Mouse (Mus musculus): Measurements from ENCODE around the gene Kdm8. TPM values are rescaled to one million over a fixed set of nuclear protein-coding genes. Genes with fewer than 3 reads are reported as not detected.
A peak's percentile ranks its signal among the peaks of the same experiment; 100 is the strongest.

Kdm8 gene
- total and polyA plus RNA-seq, 3 experiments, result 11.6 to 14.7 TPM; not detected in 1

DNA sequence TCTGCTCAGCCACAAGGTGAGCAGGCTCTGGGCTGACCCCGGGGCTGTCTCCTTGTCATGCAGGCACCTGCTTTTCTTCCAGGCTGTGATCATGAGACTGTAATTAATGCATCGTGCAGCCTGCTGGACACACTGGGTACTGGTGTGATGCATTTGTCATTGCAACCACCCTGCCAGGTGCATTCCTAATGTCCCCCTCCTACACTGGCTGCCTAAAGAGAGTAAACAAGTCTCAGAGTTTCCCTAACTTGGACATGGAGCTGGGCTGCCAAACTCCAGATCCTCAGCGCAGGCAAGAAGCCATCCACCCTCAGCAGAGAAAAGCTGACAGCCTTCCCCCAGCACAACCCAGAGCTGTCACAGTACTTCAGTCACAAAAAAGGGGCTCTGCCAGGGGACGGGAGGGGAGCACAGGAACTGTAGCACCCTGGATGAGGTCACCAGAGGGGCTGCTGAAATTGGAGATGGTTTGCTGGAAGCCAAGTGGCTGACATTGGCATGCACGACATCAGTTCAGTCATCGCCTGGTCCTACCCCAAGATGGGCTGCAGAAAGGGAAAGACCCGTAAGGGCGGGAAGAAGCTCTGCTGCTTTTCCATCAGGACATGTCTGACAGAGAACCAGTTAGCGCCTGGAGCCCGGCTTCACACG, 31.2 kb downstream of the Kdm8 start:
- Histone ChIP-seq H3K4me1 (ENCODE audit: control insufficient read depth in 1 of 2, insufficient read depth in 2 of 2, low read length in 2 of 2) (peaks cover 0 to 18% of the 10 kb centered on the region in 2 experiments), H3K27ac (ENCODE audit: control insufficient read depth, low read depth, low read length) (no peak overlapping the region), H3K79me2 (ENCODE audit: control insufficient read depth, insufficient read depth, low read length, poor library complexity) (no peaks in the 10 kb centered on the region), H3K9me3 (replicated peaks; ENCODE audit: insufficient read depth, low read length) (no peaks in the 10 kb centered on the region), H3K4me3 (ENCODE audit: control insufficient read depth in 1 of 2, insufficient read depth in 1 of 2, low read depth in 2 of 2, low read length in 2 of 2) (no peak overlapping the region), H3K27me3 (ENCODE audit: control insufficient read depth in 1 of 2, insufficient read depth in 2 of 2, low read length in 2 of 2) (no peaks in the 10 kb centered on the region), H3K9ac (ENCODE audit: control insufficient read depth, low read depth, low read length, poor library complexity, severe bottlenecking) (no peak overlapping the region), H3K36me3 (ENCODE audit: control insufficient read depth in 1 of 2, insufficient read depth in 2 of 2, low read length in 2 of 2) (peaks cover 0 to 20% of the 10 kb centered on the region in 2 experiments; a peak in 2 of 4 replicates)
- no peak for TF ChIP-seq RCOR1 (IDR thresholded peaks at IDR 0.05; ENCODE audit: low read depth, low read length)
- no peak for TF ChIP-seq ELF1 (IDR thresholded peaks at IDR 0.05; ENCODE audit: low read depth, low read length)
- TF ChIP-seq RAD21 (IDR thresholded peaks at IDR 0.05; ENCODE audit: low read depth, low read length), result no peak
- no peak for TF ChIP-seq MEF2A (IDR thresholded peaks at IDR 0.05; ENCODE audit: extremely low read depth, insufficient replicate concordance, low read depth, low read length, poor library complexity, severe bottlenecking)
- TF ChIP-seq MAFK (IDR thresholded peaks at IDR 0.05; ENCODE audit: borderline replicate concordance, low read depth, low read length), result no peak
- TF ChIP-seq GABPA (IDR thresholded peaks at IDR 0.05; ENCODE audit: low read depth, low read length), result no peak
- no peak for TF ChIP-seq SIN3A (IDR thresholded peaks at IDR 0.05; ENCODE audit: low read length)
- no peak for DNase-seq (ENCODE audit: low read depth, low spot score)

DNA sequence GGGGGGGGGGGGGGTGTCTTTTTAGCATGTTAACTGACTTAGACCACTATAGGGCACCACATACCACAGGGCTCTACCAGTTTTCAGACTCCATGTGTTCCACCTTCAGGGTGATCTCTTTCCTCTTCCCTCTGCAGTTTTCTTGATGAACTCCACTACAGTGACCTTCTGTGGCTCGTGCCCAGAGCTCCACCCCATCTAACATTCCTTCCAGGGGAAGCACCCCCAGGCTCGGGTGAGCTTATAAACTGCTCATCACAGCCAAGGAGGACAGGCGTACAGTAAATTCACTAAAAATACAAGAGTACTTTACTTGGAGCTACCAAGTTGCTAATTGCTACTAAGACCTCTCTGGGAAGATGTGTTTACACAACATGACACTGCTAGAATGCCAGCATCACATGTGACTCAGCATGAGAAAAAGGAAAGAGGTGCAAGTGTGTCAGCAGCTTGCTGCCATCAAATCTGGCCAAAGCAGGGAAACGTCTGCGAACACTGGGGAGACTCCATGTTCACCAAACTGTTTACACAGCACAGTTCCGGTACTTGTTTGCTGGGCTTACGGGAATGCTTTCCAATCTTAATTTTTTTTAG, 34.0 kb downstream of the Kdm8 start:
- DNase-seq (ENCODE audit: low read depth, low spot score), result no peak
- Histone ChIP-seq H3K27me3 (ENCODE audit: control insufficient read depth in 1 of 2, insufficient read depth in 2 of 2, low read length in 2 of 2) (no peaks in the 10 kb centered on the region), H3K79me2 (ENCODE audit: control insufficient read depth, insufficient read depth, low read length, poor library complexity) (no peaks in the 10 kb centered on the region), H3K27ac (ENCODE audit: control insufficient read depth, low read depth, low read length) (no peak overlapping the region), H3K4me3 (ENCODE audit: control insufficient read depth in 1 of 2, insufficient read depth in 1 of 2, low read depth in 2 of 2, low read length in 2 of 2) (no peak overlapping the region), H3K9ac (ENCODE audit: control insufficient read depth, low read depth, low read length, poor library complexity, severe bottlenecking) (no peak overlapping the region), H3K4me1 (ENCODE audit: control insufficient read depth in 1 of 2, insufficient read depth in 2 of 2, low read length in 2 of 2) (no peaks in the 10 kb centered on the region), H3K9me3 (replicated peaks; ENCODE audit: insufficient read depth, low read length) (no peaks in the 10 kb centered on the region), H3K36me3 (ENCODE audit: control insufficient read depth in 1 of 2, insufficient read depth in 2 of 2, low read length in 2 of 2) (no peaks in the 10 kb centered on the region; a peak in 1 of 4 replicates)
- TF ChIP-seq ZKSCAN1 (IDR thresholded peaks at IDR 0.05; ENCODE audit: low read depth, low read length), result no peak
- no peak for TF ChIP-seq MAFK (IDR thresholded peaks at IDR 0.05; ENCODE audit: borderline replicate concordance, low read depth, low read length)
- TF ChIP-seq TBP (IDR thresholded peaks at IDR 0.05; ENCODE audit: low read depth, low read length), result no peak
- no peak for TF ChIP-seq POLR2AphosphoS5 (IDR thresholded peaks at IDR 0.05; ENCODE audit: borderline replicate concordance, low read depth, low read length)

DNA sequence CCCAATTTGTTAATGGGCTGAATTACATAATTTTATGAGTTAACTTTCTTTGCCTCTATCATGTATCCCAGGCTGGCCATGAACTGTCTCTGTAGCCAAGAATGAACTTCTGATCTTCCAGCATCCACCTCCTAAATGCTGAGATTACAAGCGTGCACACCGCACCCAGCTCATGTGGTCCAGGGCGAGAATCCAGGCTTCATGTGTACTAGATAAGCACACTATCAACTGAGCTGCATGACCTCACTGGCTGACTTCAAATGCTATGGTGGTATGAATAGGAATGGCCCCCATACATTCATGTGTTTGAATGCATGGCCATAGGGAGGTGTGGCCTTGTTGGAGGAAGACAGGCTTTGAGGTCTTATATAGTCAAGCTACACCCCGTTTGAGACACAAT, 36.0 kb downstream of the Kdm8 start:
- no peaks in the 10 kb centered on the region for H3K4me1 ChIP-seq (ENCODE audit: control insufficient read depth in 1 of 2, insufficient read depth in 2 of 2, low read length in 2 of 2)
- no peak overlapping the region for H3K9ac ChIP-seq (ENCODE audit: control insufficient read depth, low read depth, low read length, poor library complexity, severe bottlenecking)
- no peaks in the 10 kb centered on the region for H3K9me3 ChIP-seq (replicated peaks; ENCODE audit: insufficient read depth, low read length)
- DNase-seq (ENCODE audit: low read depth, low spot score), result peak; percentile 29
- no peaks in the 10 kb centered on the region for H3K27me3 ChIP-seq (ENCODE audit: control insufficient read depth in 1 of 2, insufficient read depth in 2 of 2, low read length in 2 of 2)
- H3K4me3 ChIP-seq (ENCODE audit: control insufficient read depth in 1 of 2, insufficient read depth in 1 of 2, low read depth in 2 of 2, low read length in 2 of 2), result no peak overlapping the region
- H3K27ac ChIP-seq (ENCODE audit: control insufficient read depth, low read depth, low read length), result no peak overlapping the region
- 0 out of 2 replicates have a peak, but pooled peaks have one; percentile 18 for TF ChIP-seq ETS1 (IDR thresholded peaks at IDR 0.05; ENCODE audit: low read depth, low read length)
- TF ChIP-seq JUND (IDR thresholded peaks at IDR 0.05; ENCODE audit: low read depth, low read length), result no peak
- TF ChIP-seq RCOR1 (IDR thresholded peaks at IDR 0.05; ENCODE audit: low read depth, low read length), result peak; percentile 27; the same call in 1 of the 2 replicates
- no peak for TF ChIP-seq TCF12 (IDR thresholded peaks at IDR 0.05; ENCODE audit: low read depth, low read length)
- no peak for TF ChIP-seq MAZ (IDR thresholded peaks at IDR 0.05; ENCODE audit: low read depth, low read length)
- no peak for TF ChIP-seq MAX (IDR thresholded peaks at IDR 0.05; ENCODE audit: low read length)
- TF ChIP-seq CHD1 (IDR thresholded peaks at IDR 0.05; ENCODE audit: low read depth, low read length), result no peak
- TF ChIP-seq POLR2AphosphoS5 (IDR thresholded peaks at IDR 0.05; ENCODE audit: borderline replicate concordance, low read depth, low read length), result no peak
- TF ChIP-seq ZMIZ1 (IDR thresholded peaks at IDR 0.05; ENCODE audit: low read depth, low read length), result no peak
- TF ChIP-seq MXI1 (IDR thresholded peaks at IDR 0.05; ENCODE audit: low read depth, low read length), result no peak
- TF ChIP-seq GABPA (IDR thresholded peaks at IDR 0.05; ENCODE audit: low read depth, low read length), result no peak
- no peak for TF ChIP-seq MAFK (IDR thresholded peaks at IDR 0.05; ENCODE audit: borderline replicate concordance, low read depth, low read length)
- TF ChIP-seq EP300 (IDR thresholded peaks at IDR 0.05; ENCODE audit: low read depth in 1 of 2, low read length in 2 of 2), result peak in 1 of 2 experiments; percentile 9; a peak in 1 of 4 replicates
- TF ChIP-seq KAT2A (conservative IDR thresholded peaks at IDR 0.05; ENCODE audit: low read depth, low read length), result no peak
- no peak for TF ChIP-seq UBTF (IDR thresholded peaks at IDR 0.05; ENCODE audit: borderline replicate concordance, insufficient read depth, low read depth, low read length)
- H3K36me3 ChIP-seq (ENCODE audit: control insufficient read depth in 1 of 2, insufficient read depth in 2 of 2, low read length in 2 of 2), result no peaks in the 10 kb centered on the region; a peak in 1 of 4 replicates
- H3K79me2 ChIP-seq (ENCODE audit: control insufficient read depth, insufficient read depth, low read length, poor library complexity), result no peaks in the 10 kb centered on the region

All from MEL (cell line).